Mouse (Mus musculus): ENCODE results near the gene Rnf114.

Rnf114 gene

DNA sequence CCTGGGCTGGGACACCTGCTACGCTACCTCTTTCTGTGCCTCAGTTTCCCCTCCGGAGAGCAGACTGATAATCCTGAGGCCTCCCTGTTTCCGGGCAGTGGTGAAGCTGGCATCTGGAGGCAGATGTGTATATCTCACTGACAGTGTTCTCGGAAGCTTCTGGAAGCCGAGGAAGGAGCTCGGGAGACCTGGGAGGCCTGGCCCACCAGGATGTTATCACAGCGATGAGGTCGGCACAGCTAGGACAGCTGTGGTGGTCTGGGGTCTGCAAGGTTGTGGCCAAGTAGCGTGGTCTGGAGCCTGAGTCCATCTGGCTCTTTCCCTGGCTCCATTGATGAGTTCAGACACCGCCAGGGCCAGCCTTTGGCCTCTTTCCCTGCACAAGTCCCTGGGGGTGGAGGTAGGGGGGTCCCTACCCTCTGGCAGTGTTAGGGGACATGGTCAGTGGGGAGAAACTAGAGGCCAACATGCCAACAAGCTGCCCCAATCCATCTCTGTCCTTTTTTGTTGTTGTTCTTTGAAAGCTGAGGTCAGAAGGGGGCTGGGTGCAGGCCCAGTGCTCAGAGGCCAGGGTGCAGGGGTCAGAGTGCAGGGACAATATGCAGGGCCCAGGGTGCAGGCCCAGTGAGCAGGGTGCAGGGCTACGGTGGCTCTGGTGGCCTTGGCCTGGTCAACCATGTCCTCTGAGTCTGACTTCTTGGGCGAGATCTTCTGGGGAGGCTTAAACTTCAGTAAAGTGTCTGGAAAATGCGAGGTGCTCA, 72.3 kb downstream of the Rnf114 start:
- in situ Hi-C loops (cut with MboI, MseI): no loop called here

DNA sequence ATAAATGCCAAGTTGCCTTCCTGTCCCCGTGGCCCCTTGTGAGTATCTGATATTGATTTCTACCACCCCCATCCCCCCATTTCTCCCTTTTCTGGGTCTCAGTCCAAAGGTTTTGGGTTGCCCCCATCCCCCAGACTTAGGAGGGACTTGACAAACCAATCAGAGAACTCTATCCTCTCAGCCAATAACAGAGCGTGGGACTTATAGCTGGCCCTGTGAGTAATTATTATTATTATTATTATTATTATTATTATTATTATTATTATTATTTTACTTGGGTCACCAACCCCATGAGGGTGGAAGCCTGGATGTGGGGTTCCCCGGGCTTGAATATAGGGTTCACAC, 72.8 kb downstream of the Rnf114 start:
- in situ Hi-C loops (cut with MboI, MseI): no loop called here

DNA sequence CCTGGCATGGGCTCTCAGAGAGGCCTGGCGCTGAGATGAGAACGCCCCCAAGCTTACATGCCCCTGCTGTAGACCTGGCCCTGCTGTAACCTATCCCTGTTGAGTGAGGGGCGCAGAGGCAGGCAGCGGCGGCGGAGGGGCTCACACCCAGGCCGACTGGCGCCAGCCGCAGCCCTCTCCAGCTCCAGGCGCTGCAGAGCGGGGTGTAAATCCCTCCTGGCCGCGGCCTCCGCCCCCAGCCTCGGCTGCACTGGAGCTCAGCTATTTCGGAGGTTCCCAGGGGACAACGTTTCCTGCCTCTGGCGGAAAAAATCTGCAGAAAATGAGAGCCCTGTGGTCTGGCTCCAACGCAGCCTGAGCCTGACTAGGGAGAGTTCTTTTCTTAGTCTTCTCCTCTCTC, 73.2 kb downstream of the Rnf114 start:
- in situ Hi-C loops (cut with MboI, MseI): no loop called here
